Mouse (Mus musculus) neural tube, embryonic 11.5 days (tissue): ENCODE results near the gene Mthfd1l. TPM values are rescaled to one million over a fixed set of nuclear protein-coding genes. Genes with fewer than 3 reads are reported as not detected.

Experiments
- ATAC-seq: fragments of 200-750 bp; cut with Nextera tagmentation; 2 replicates; pipeline ENCODE4 v1.8.0; 2017; ENCODE audit warnings: moderate number of reproducible peaks, mild to moderate bottlenecking, moderate TSS enrichment, moderate library complexity; ENCODE audit not compliant: insufficient read depth, low FRiP score, low TSS enrichment
- DNase-seq: peaks from one replicate; pipeline ENCODE4 v3.0.0-alpha.2; 2015; ENCODE audit warnings: low spot score
- H3K27ac ChIP-seq: fragments of 300-500 bp; sonication (generic); 2 replicates; pipeline ENCODE4 v1.5.1; 2014; ENCODE audit warnings: low read depth, mild to moderate bottlenecking, low read length
- H3K27me3 ChIP-seq: fragments of 300-500 bp; sonication (generic); 2 replicates; pipeline ENCODE4 v1.6.1; 2014; ENCODE audit warnings: mild to moderate bottlenecking, low read length, mixed read lengths; ENCODE audit not compliant: control insufficient read depth, insufficient read depth
- H3K36me3 ChIP-seq: fragments of 300-500 bp; sonication (generic); 2 replicates; pipeline ENCODE4 v1.6.1; 2014; ENCODE audit warnings: mild to moderate bottlenecking, low read length, moderate library complexity, mixed read lengths; ENCODE audit not compliant: control insufficient read depth, insufficient read depth
- H3K4me1 ChIP-seq: fragments of 300-500 bp; sonication (generic); 2 replicates; pipeline ENCODE4 v1.6.1; 2014; ENCODE audit warnings: low read length, mixed read lengths; ENCODE audit not compliant: control insufficient read depth, insufficient read depth
- H3K4me2 ChIP-seq: fragments of 300-500 bp; sonication (generic); 2 replicates; pipeline ENCODE4 v1.6.1; 2014; ENCODE audit warnings: low read depth, mild to moderate bottlenecking, moderate library complexity
- H3K4me3 ChIP-seq: fragments of 300-500 bp; sonication (generic); 2 replicates; pipeline ENCODE4 v1.5.1; 2014; ENCODE audit warnings: low read depth, low read length
- H3K9ac ChIP-seq: fragments of 300-500 bp; sonication (generic); 2 replicates; pipeline ENCODE4 v1.6.1; 2014; ENCODE audit warnings: mild to moderate bottlenecking, low read length
- H3K9me3 ChIP-seq: fragments of 300-500 bp; sonication (generic); 2 replicates; pipeline ENCODE4 v1.6.1; 2016; ENCODE audit warnings: low read length; ENCODE audit not compliant: control insufficient read depth
- WGBS: fragments of 180-500 bp; shearing (Covaris S2); extraction: QIAGEN DNeasy Blood & Tissue Kit; methylation state at CpG from one replicate; pipeline ENCODE4 v1.1.7; 2014; 5-methylcytosine and 5-hydroxymethylcytosine counted together
- polyA plus RNA-seq: library from polyadenylated mRNA; unstranded; fragments of >200 nt; fragmentation: Nextera tagmentation; extraction: Ambion mirVana; gene quantifications from 2 replicates; pipeline ENCODE4 v1.2.1, GENCODE M21; 2014

The Mthfd1l gene
- polyA plus RNA-seq, 1 experiment from 2014 or later: 13.5 TPM

DNA sequence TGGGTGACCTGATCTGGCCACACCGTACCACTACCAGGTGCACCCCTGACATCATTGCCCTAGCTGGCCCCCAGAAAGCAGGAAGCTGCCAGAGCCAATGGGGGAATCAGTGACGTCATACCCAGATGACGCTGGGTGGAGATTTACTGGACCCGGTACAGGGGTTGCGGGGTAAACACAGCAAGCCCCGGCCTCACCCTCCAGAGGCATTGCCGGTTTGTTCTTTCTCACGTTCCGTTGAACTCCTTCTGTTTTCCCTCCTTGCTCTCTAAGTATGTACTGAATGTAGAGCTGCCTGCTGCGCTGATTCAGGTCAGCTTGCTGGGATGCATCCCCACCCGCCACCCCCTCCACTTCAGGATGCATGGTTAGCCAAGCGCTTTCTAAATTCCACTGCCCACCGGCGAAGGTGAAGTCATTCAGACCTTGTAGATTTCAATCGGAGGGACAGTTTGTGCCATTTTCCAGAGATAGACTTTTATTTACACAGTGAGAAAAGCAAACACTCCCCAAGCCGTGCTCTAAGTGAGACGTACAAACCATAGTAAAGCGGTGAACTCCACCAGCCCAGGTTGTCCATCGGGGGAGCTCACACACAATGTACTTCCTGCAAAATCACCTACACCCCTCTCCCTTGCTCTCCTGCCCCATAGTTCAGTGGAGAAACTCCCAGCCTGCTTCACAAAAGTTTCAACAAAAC, 138.3 kb downstream of the Mthfd1l start:
- no peak for DNase-seq
- ATAC-seq: no peak
- Histone ChIP-seq H3K27ac (no peak overlapping the region), H3K36me3 (no peaks in the 10 kb centered on the region), H3K4me1 (peaks cover 7% of the 10 kb centered on the region), H3K9ac (no peak overlapping the region), H3K9me3 (no peaks in the 10 kb centered on the region), H3K4me2 (no peak overlapping the region), H3K4me3 (no peak overlapping the region), H3K27me3 (no peaks in the 10 kb centered on the region)
- WGBS: 89% methylated on average over 19 of the region's 19 CpGs

DNA sequence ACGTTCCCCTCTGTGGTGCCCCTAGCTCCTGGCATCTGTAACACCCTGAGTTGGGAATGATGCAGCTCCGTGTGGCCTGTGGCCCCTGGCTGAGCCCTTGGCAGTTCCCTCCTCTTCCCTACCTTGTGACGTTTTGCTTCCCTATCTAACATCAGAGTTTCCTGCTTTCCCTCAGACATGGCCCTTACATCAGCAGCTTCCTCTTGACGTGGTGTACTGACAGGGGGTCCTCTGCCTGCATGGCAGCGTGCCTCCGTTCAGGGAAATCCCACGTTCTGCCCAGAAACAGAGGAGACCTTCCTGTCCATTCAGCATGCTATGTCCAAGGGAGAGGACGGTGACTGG, 138.8 kb downstream of the Mthfd1l start:
- WGBS: 82% methylated on average over 8 of the region's 8 CpGs
- H3K36me3 ChIP-seq: no peaks in the 10 kb centered on the region
- H3K4me1 ChIP-seq: 0 out of 2 replicates have a peak, but pooled peaks cover 5% of the 10 kb centered on the region
- DNase-seq (no peak), ATAC-seq (no peak)
- no peak overlapping the region for H3K4me3 ChIP-seq
- no peaks in the 10 kb centered on the region for H3K9me3 ChIP-seq
- no peak overlapping the region for H3K4me2 ChIP-seq
- no peak overlapping the region for H3K27ac ChIP-seq
- no peak overlapping the region for H3K9ac ChIP-seq
- H3K27me3 ChIP-seq: no peaks in the 10 kb centered on the region

GRCm38 (mm10) chr10:4112611-4113327, 139.9 kb downstream of the Mthfd1l start:
- H3K9me3 ChIP-seq: no peaks in the 10 kb centered on the region
- WGBS: 81% methylated on average over 17 of the region's 17 CpGs
- no peak overlapping the region for H3K4me3 ChIP-seq
- ATAC-seq (no peak), DNase-seq (no peak)
- no peak overlapping the region for H3K27ac ChIP-seq
- no peak overlapping the region for H3K9ac ChIP-seq
- no peaks in the 10 kb centered on the region for H3K36me3 ChIP-seq
- 0 out of 2 replicates have a peak, but pooled peaks cover under 1% of the 10 kb centered on the region for H3K4me1 ChIP-seq
- H3K27me3 ChIP-seq: no peaks in the 10 kb centered on the region
- H3K4me2 ChIP-seq: no peak overlapping the region

GRCm38 (mm10) chr10:4113328-4113658, 140.4 kb downstream of the Mthfd1l start:
- WGBS: 92% methylated on average over 5 of the region's 5 CpGs
- no peak for DNase-seq
- H3K4me3 ChIP-seq: no peak overlapping the region

DNA sequence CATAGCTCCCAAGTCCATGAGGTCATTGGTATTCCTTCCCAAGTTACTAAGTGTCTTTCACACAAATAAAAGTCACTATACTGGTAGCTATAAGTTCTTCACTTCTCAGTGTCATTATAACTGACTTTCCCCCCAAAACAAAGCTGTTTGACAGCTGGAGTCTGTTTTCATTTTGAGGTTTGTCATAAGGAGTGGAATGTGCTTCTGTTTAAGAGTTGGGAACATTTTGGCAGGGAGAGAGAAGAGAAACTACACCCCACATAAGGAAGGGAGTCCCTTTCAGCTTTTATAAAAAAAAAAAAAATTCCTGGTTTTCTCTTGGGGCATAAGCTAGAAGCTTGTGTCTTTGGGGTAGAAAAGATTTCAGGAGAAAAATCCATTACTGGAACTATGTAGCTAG, 143.7 kb downstream of the Mthfd1l start:
- H3K27me3 ChIP-seq: no peaks in the 10 kb centered on the region
- H3K9ac ChIP-seq: no peak overlapping the region
- no peaks in the 10 kb centered on the region for H3K4me1 ChIP-seq
- no peak overlapping the region for H3K4me2 ChIP-seq
- DNase-seq: no peak
- no peak overlapping the region for H3K27ac ChIP-seq
- no peak for ATAC-seq
- no peaks in the 10 kb centered on the region for H3K9me3 ChIP-seq
- H3K36me3 ChIP-seq: no peaks in the 10 kb centered on the region
- H3K4me3 ChIP-seq: no peak overlapping the region

More at GRCm38 (mm10) chr10:4113328-4113658, 140.4 kb downstream of the Mthfd1l start:
- H3K4me2 ChIP-seq: no peak overlapping the region
- no peaks in the 10 kb centered on the region for H3K9me3 ChIP-seq
- no peaks in the 10 kb centered on the region for H3K36me3 ChIP-seq
- no peaks in the 10 kb centered on the region for H3K27me3 ChIP-seq
- H3K4me1 ChIP-seq: no peaks in the 10 kb centered on the region
- H3K9ac ChIP-seq: no peak overlapping the region
- ATAC-seq: no peak
- H3K27ac ChIP-seq: no peak overlapping the region

GRCm38 (mm10) chr10:4117091-4117490, 144.2 kb downstream of the Mthfd1l start:
- no peaks in the 10 kb centered on the region for H3K36me3 ChIP-seq
- H3K27ac ChIP-seq: no peak overlapping the region
- no peak overlapping the region for H3K4me3 ChIP-seq
- no peaks in the 10 kb centered on the region for H3K27me3 ChIP-seq
- no peaks in the 10 kb centered on the region for H3K4me1 ChIP-seq
- WGBS: 36% methylated on average over 7 of the region's 7 CpGs
- H3K9ac ChIP-seq: no peak overlapping the region
- DNase-seq (peak; percentile 51), ATAC-seq (no peak)
- H3K4me2 ChIP-seq: no peak overlapping the region
- no peaks in the 10 kb centered on the region for H3K9me3 ChIP-seq

- Histone ChIP-seq H3K4me1 (no peaks in the 10 kb centered on the region), H3K4me3 (no peak overlapping the region), H3K27me3 (no peaks in the 10 kb centered on the region), H3K9me3 (no peaks in the 10 kb centered on the region), H3K9ac (no peak overlapping the region), H3K36me3 (no peaks in the 10 kb centered on the region), H3K27ac (no peak overlapping the region), H3K4me2 (no peak overlapping the region)
- WGBS: 64% methylated on average over 4 of the region's 4 CpGs
- DNase-seq: no peak
- no peak for ATAC-seq
These were observed 146.4 kb downstream of the Mthfd1l start for GRCm38 (mm10) chr10:4119287-4119686.

DNA sequence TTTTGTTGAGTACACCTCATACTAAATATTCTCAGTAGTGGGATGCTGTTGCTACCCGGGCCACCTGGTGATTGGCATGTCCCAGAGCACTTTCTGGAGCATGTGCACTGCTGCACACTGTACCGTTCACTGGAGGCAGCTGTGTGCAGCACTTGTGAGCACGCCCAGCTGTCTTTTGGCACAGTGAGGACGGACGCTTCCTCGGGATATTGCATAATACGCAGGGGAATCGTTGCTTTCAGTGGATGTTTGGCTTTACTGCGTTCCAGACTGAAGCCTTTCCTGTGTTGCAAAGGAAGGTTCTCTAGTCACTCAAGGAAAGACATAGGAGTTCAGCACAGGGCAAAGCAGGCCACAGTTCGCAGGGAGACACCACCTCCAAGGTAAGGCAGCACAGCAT, 147.8 kb downstream of the Mthfd1l start:
- Histone ChIP-seq H3K27me3 (no peaks in the 10 kb centered on the region), H3K4me2 (no peak overlapping the region), H3K4me1 (no peaks in the 10 kb centered on the region), H3K9me3 (no peaks in the 10 kb centered on the region), H3K27ac (no peak overlapping the region), H3K36me3 (no peaks in the 10 kb centered on the region), H3K4me3 (no peak overlapping the region), H3K9ac (no peak overlapping the region)
- DNase-seq: no peak
- ATAC-seq: no peak
- WGBS: 91% methylated on average over 10 of the region's 10 CpGs

DNA sequence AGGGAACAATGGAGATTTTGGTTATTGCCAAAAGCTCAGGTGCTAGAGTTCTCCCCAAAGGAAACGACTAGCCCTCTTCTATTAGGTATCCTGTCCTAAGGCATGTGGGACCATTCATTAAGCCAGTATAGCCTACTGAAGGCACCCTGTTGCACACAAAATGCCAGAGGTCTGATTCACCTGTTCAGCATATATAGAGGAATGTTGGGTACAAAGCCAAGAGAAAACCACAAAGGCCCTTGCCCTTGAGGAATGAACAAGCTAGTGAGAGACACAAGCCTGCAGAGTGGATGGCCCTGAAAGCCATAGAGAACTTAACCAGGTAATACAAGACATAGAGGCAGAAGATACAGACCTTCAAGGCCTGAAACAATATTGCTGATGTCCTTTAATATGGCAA, 148.3 kb downstream of the Mthfd1l start:
- ATAC-seq: no peak
- 89% methylated on average over 1 of the region's 1 CpGs for WGBS
- no peaks in the 10 kb centered on the region for H3K9me3 ChIP-seq
- H3K4me1 ChIP-seq: no peaks in the 10 kb centered on the region
- no peaks in the 10 kb centered on the region for H3K27me3 ChIP-seq
- no peaks in the 10 kb centered on the region for H3K36me3 ChIP-seq
- no peak overlapping the region for H3K4me3 ChIP-seq
- H3K4me2 ChIP-seq: no peak overlapping the region
- H3K27ac ChIP-seq: no peak overlapping the region
- no peak for DNase-seq
- no peak overlapping the region for H3K9ac ChIP-seq
